Mouse (Mus musculus) spleen, adult 2 months (tissue): ENCODE data around the gene Best2.

Experiments used
- CTCF ChIP-seq: fragments of 200-500 bp; IDR thresholded peaks from 2 replicates; pipeline ENCODE4 v1.5.1; 2011; ENCODE audit warnings: mild to moderate bottlenecking, inconsistent platforms; ENCODE audit not compliant: insufficient read depth, insufficient read length, insufficient replicate concordance; ENCODE audit errors: extremely low read depth
- POLR2A ChIP-seq: fragments of 200-500 bp; IDR thresholded peaks from 2 replicates; pipeline ENCODE4 v1.6.1; 2011; ENCODE audit warnings: low read depth, low read length, inconsistent platforms

- no peak for TF ChIP-seq CTCF
- TF ChIP-seq POLR2A, result no peak
Observed at GRCm38 (mm10) chr8:85023846-85024245, 9.5 kb upstream of the Best2 start.
